Mouse (Mus musculus): ENCODE measurements around the gene Kcnh2.

GRCm38 (mm10) chr5:24388246-24388915 is 37.0 kb upstream of the Kcnh2 start:
- TF ChIP-seq POLR2A (IDR thresholded peaks at IDR 0.05; ENCODE audit: low read depth, low read length) (no peak), CTCF (IDR thresholded peaks at IDR 0.05; ENCODE audit: extremely low read depth, insufficient read length, insufficient replicate concordance, low read depth, low read length) (no peak)

Measured in small intestine, adult 2 months (tissue).